Mouse (Mus musculus) embryonic facial prominence, embryonic 14.5 days (tissue): ENCODE results near the gene Npas2. TPM values are rescaled to one million over a fixed set of nuclear protein-coding genes. Genes with fewer than 3 reads are reported as not detected.
A peak's percentile ranks its signal among the peaks of the same experiment; 100 is the strongest.

Experiments
- ATAC-seq: fragments of 200-750 bp; cut with Nextera tagmentation; 2 replicates; pipeline ENCODE4 v1.8.0; 2017; ENCODE audit warnings: low read depth, moderate number of reproducible peaks, moderate TSS enrichment
- DNase-seq: peaks from one replicate; pipeline ENCODE4 v3.0.0-alpha.2; 2015; ENCODE audit warnings: low spot score
- H3K27ac ChIP-seq: fragments of 300-500 bp; sonication (generic); replicated peaks from 2 replicates; pipeline ENCODE4 v1.5.1; 2014; ENCODE audit warnings: low read depth, mild to moderate bottlenecking, low read length, moderate library complexity
- H3K27me3 ChIP-seq: fragments of 300-500 bp; sonication (generic); replicated peaks from 2 replicates; pipeline ENCODE4 v1.6.1; 2014; ENCODE audit warnings: low read length; ENCODE audit not compliant: control insufficient read depth, insufficient read depth
- H3K36me3 ChIP-seq: fragments of 300-500 bp; sonication (generic); 2 replicates; pipeline ENCODE4 v1.6.1; 2014; ENCODE audit warnings: low read length, mixed read lengths; ENCODE audit not compliant: control insufficient read depth, insufficient read depth
- H3K4me1 ChIP-seq: fragments of 300-500 bp; sonication (generic); 2 replicates; pipeline ENCODE4 v1.6.1; 2014; ENCODE audit warnings: antibody characterized with exemption, low read length; ENCODE audit not compliant: control insufficient read depth, insufficient read depth
- H3K4me2 ChIP-seq: fragments of 300-500 bp; sonication (generic); 2 replicates; pipeline ENCODE4 v1.6.1; 2014; ENCODE audit warnings: low read depth, mild to moderate bottlenecking, low read length, moderate library complexity, mixed read lengths
- H3K4me3 ChIP-seq: fragments of 300-500 bp; sonication (generic); 2 replicates; pipeline ENCODE4 v1.5.1; 2014; ENCODE audit warnings: low read depth, mild to moderate bottlenecking, low read length
- H3K9ac ChIP-seq: fragments of 300-500 bp; sonication (generic); 2 replicates; pipeline ENCODE4 v1.6.1; 2014; ENCODE audit warnings: low read depth, mild to moderate bottlenecking, low read length, moderate library complexity, mixed read lengths
- H3K9me3 ChIP-seq: fragments of 300-500 bp; sonication (generic); 2 replicates; pipeline ENCODE4 v1.6.1; 2016; ENCODE audit warnings: low read length; ENCODE audit not compliant: control insufficient read depth
- WGBS: fragments of 180-500 bp; shearing (Covaris S2); extraction: QIAGEN DNeasy Blood & Tissue Kit; methylation state at CpG from one replicate; pipeline ENCODE4 v1.1.7; 2014; 5-methylcytosine and 5-hydroxymethylcytosine counted together
- polyA plus RNA-seq: library from polyadenylated mRNA; unstranded; fragments of >200 nt; fragmentation: Nextera tagmentation; extraction: Ambion mirVana; gene quantifications from 2 replicates; pipeline ENCODE4 v1.2.1, GENCODE M21; 2014

The Npas2 gene
- polyA plus RNA-seq, 1 experiment from 2014 or later, result 2.7 TPM

GRCm38 (mm10) chr1:39257331-39257594 lies 63.7 kb downstream of the Npas2 start:
- Histone ChIP-seq H3K4me3 (no peak overlapping the region), H3K4me1 (no peaks in the 10 kb centered on the region), H3K4me2 (no peak overlapping the region), H3K9me3 (no peaks in the 10 kb centered on the region; the same call in 1 of the 2 replicates), H3K27me3 (no peaks in the 10 kb centered on the region), H3K36me3 (no peaks in the 10 kb centered on the region), H3K27ac (no peak overlapping the region), H3K9ac (no peak overlapping the region)
- 68% methylated on average over 3 of the region's 3 CpGs for WGBS
- ATAC-seq (no peak), DNase-seq (no peak)

- no peak overlapping the region for H3K9ac ChIP-seq
- DNase-seq (no peak), ATAC-seq (no peak)
- no peak overlapping the region for H3K27ac ChIP-seq
- H3K4me3 ChIP-seq, result no peak overlapping the region
- H3K4me1 ChIP-seq, result no peaks in the 10 kb centered on the region
- H3K36me3 ChIP-seq, result no peaks in the 10 kb centered on the region
- no peaks in the 10 kb centered on the region; the same call in 1 of the 2 replicates for H3K9me3 ChIP-seq
- no peaks in the 10 kb centered on the region for H3K27me3 ChIP-seq
- WGBS, result 65% methylated on average over 3 of the region's 3 CpGs
- no peak overlapping the region for H3K4me2 ChIP-seq
Measured at GRCm38 (mm10) chr1:39259668-39260067, 66.1 kb downstream of the Npas2 start.

DNA sequence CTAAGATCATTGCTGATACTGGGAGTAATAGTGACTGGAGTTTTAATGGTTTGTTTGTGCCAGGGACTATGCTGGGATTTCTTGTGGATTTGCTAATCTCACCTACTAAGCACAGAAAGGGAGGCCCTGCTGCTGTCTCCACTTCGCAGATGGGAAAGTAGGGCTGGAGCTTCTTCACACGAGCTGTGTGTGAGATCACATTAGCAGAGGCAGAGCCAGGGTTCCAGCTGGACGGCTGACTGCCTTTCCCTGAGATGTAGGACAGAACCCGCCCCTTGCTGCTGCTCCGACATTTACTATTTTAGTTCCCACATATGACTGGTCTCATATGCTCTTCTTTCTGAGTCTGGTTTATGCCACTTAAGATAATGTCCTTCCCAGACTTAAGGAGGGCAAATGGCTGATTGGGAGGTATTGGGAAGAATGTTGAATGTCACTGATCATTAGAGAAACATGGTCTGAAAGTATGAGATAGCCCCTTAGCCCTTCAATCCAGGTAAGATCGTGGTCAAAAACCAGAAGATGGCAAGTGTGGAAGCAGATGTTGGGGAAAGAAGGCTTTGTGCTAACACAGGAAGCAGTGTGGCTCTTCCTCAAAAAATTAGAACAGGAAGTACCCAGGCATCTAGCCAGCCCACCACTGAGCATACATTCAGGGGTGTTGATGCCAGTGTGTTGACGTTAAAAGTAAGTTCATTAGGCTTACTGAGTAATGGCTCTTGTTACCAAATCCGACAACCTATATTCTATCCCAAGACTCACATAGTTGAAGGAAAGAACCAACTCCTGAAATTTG lies 66.8 kb downstream of the Npas2 start:
- H3K36me3 ChIP-seq, result no peaks in the 10 kb centered on the region
- H3K4me1 ChIP-seq, result no peaks in the 10 kb centered on the region
- no peak overlapping the region for H3K4me2 ChIP-seq
- H3K4me3 ChIP-seq, result no peak overlapping the region
- no peak for DNase-seq
- no peak for ATAC-seq
- WGBS, result 83% methylated on average over 8 of the region's 8 CpGs
- no peak overlapping the region for H3K27ac ChIP-seq
- H3K27me3 ChIP-seq, result no peaks in the 10 kb centered on the region
- H3K9me3 ChIP-seq, result peaks cover 2% of the 10 kb centered on the region; the same call in 1 of the 2 replicates
- no peak overlapping the region for H3K9ac ChIP-seq

DNA sequence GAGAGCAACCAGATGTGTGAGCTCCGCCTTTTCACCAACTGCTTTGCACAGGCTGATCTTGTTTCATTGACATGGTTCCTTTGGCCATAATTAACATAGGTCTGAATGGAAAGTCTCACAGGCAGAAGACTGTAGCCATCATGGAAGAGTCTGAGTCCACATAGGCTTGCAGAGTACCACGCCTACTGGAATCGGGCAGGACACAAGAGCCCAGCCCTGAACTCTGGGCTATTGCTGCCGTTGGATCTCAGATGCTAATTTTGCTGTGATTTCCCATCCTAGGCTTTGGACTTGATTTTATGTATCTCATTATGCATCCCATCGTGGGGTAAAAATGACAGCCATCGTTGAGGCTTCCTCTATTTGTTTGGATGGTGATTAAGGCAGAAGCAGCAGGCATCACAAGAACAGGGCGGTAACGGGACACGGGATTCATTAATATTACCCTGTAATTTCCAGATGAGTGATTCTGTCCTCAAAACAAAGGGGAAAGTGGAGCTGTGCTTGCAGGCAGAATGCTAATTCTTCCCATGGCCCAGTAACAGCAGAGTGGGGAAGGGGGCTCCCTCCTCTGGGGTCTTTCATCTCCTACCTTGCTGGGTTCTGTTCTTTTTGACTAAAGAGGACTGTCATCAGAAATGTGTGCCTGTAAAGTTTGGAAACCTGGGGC lies 73.4 kb downstream of the Npas2 start:
- H3K4me3 ChIP-seq, result no peak overlapping the region
- H3K27ac ChIP-seq, result no peak overlapping the region
- no peaks in the 10 kb centered on the region for H3K4me1 ChIP-seq
- ATAC-seq (no peak), DNase-seq (no peak)
- no peak overlapping the region for H3K9ac ChIP-seq
- 0 out of 2 replicates have a peak, but pooled peaks cover 3% of the 10 kb centered on the region for H3K9me3 ChIP-seq
- no peaks in the 10 kb centered on the region for H3K27me3 ChIP-seq
- no peak overlapping the region for H3K4me2 ChIP-seq
- WGBS, result 85% methylated on average over 9 of the region's 9 CpGs
- H3K36me3 ChIP-seq, result no peaks in the 10 kb centered on the region

GRCm38 (mm10) chr1:39272976-39273375 lies 79.4 kb downstream of the Npas2 start:
- Histone ChIP-seq H3K36me3 (no peaks in the 10 kb centered on the region), H3K9ac (no peak overlapping the region), H3K4me3 (no peak overlapping the region), H3K27me3 (no peaks in the 10 kb centered on the region), H3K9me3 (no peaks in the 10 kb centered on the region), H3K4me1 (no peaks in the 10 kb centered on the region), H3K4me2 (no peak overlapping the region), H3K27ac (no peak overlapping the region)
- no peak for DNase-seq
- ATAC-seq, result no peak
- WGBS, result 51% methylated on average over 6 of the region's 6 CpGs

GRCm38 (mm10) chr1:39280391-39280790 lies 86.9 kb downstream of the Npas2 start:
- 82% methylated on average over 7 of the region's 7 CpGs for WGBS
- H3K27ac ChIP-seq, result no peak overlapping the region
- H3K4me2 ChIP-seq, result no peak overlapping the region
- H3K36me3 ChIP-seq, result no peaks in the 10 kb centered on the region
- no peak overlapping the region for H3K4me3 ChIP-seq
- no peaks in the 10 kb centered on the region for H3K27me3 ChIP-seq
- H3K9ac ChIP-seq, result no peak overlapping the region
- no peak for ATAC-seq
- H3K9me3 ChIP-seq, result no peaks in the 10 kb centered on the region
- no peak for DNase-seq
- no peaks in the 10 kb centered on the region for H3K4me1 ChIP-seq

DNA sequence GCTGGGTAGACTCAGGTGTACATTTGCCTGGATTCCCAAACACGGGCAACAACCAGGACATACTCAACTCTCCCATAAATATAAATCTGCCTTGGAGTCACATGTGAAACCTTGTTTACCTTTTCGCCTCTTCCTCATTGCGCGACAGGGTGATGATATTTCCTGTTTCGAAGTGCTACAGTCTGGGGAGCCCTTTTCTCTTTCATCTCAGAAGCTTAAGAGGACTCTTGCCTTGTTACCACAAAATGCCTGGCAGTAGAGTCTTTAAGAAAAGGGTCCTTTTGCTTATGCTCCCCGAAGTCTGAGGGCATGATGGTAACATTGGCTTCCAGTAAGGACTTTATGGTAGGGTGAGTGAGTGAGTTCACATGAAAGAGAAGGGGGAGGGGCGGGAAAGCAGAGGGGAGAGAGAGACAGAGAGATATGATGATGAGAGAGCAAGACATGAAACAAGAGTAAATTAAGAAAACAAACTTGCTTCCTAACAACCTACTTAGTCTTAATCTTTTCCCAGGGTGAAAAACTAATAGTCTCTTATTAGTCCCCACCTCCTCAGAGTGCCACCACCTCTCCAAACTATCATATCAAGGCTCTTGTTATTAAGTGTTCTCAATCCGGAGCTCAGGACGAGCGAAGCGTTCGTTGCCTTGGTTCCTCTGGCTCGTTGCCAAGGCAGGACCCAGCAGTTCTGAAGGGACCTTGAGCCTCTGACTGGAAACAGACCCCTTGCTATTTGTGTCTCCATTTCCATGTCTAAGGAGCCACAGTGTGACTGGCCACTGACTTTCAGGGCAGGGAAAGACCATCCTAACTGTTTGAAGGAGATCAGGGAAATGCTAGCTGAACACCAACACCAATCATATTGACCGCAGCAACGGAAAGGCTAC lies 87.7 kb downstream of the Npas2 start:
- ATAC-seq (0 out of 2 replicates have a peak, but pooled peaks have one; percentile 28), DNase-seq (peak; percentile 30)
- Histone ChIP-seq H3K4me1 (no peaks in the 10 kb centered on the region), H3K36me3 (no peaks in the 10 kb centered on the region), H3K4me3 (no peak overlapping the region), H3K9ac (no peak overlapping the region), H3K27me3 (no peaks in the 10 kb centered on the region), H3K9me3 (no peaks in the 10 kb centered on the region), H3K4me2 (no peak overlapping the region), H3K27ac (no peak overlapping the region)
- WGBS, result 71% methylated on average over 15 of the region's 15 CpGs

DNA sequence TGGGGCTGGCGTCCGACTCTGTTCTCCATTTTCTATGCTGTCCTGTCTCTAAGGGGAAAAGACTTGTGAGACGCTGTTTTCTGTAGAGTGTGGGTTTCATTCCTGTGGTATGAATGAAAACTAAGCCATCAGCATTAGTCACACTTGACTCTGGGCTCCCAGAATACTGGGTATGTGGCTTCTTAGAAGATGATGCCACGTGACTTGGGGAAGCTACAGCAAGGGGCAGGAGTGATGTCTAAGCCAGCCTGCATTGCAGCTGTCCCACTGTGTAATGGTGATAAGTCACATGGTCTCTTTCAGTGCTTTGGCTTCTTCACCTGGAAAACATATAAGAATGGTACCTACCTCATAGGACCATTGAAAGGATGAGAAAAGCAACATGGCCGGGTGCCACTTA lies 88.4 kb downstream of the Npas2 start:
- Histone ChIP-seq H3K4me1 (no peaks in the 10 kb centered on the region), H3K9ac (no peak overlapping the region), H3K27ac (no peak overlapping the region), H3K36me3 (no peaks in the 10 kb centered on the region), H3K27me3 (no peaks in the 10 kb centered on the region), H3K9me3 (no peaks in the 10 kb centered on the region), H3K4me2 (no peak overlapping the region), H3K4me3 (no peak overlapping the region)
- DNase-seq (peak; percentile 69), ATAC-seq (peak; percentile 74)
- 64% methylated on average over 5 of the region's 5 CpGs for WGBS
